ENCODE assay signal across 31 mouse cellular contexts in the genomic region with DNA sequence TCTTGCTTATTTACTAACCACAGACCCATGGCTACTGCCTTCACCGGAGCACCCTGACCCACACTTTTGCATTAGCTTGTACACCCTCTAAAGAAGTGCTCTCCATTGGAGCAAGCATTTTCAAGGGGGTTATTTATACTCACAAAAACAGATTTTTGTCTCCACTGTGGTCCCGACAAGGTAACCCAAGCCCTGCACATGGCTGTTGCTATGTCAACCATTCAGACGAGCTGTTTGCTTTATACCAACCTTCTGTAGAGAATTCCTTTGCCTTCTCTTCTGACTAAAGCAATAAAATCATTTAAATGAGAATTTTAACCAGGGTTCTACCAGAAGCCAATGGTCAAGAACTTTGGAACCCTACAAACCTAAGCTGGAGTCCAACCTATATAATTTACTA. TPM values are rescaled to one million over a fixed set of nuclear protein-coding genes. Genes with fewer than 3 reads are reported as not detected.
DNase-seq lines count a peak whose midpoint lies in the region; ATAC-seq and TF ChIP-seq lines count a peak whose summit lies in the region.
"Had no signal": no experiment of that assay in that cellular context is flagged by ENCODE, and none has a peak within 500 bp of the region (broad histone marks: within the 10 kb centered on the region; RNA-seq: fewer than 3 reads in every experiment).

No protein-coding gene starts in this region.

- no peaks in the 10 kb centered on the region for H3K36me3 ChIP-seq in forebrain, postnatal 0 days (ENCODE audit: insufficient read depth)
- no peaks in the 10 kb centered on the region for H3K36me3 ChIP-seq in forebrain, embryonic 12.5 days (replicated peaks)
- H3K36me3 ChIP-seq: embryonic facial prominence, embryonic 13.5 days; embryonic facial prominence, embryonic 15.5 days; forebrain, embryonic 10.5 days; forebrain, embryonic 15.5 days; G1E had no signal

- peaks cover 11% of the 10 kb centered on the region for H3K4me1 ChIP-seq in forebrain, postnatal 0 days (ENCODE audit: insufficient read depth)
- peaks cover 14% of the 10 kb centered on the region for H3K4me1 ChIP-seq in forebrain, embryonic 12.5 days

- peak; percentile 60 for ATAC-seq in forebrain, postnatal 0 days
- ATAC-seq in forebrain, embryonic 12.5 days (ENCODE audit: low FRiP score), result no peak
- ATAC-seq: activated CD4-positive, CD25-positive, alpha-beta regulatory T cell, adult 4 months; CD4-positive, CD25-positive, alpha-beta regulatory T cell, adult 4 months; forebrain, embryonic 13.5 days; forebrain, embryonic 15.5 days; Patski had no signal

- H3K9ac ChIP-seq in forebrain, postnatal 0 days, result no peak overlapping the region
- no peak overlapping the region for H3K9ac ChIP-seq in forebrain, embryonic 12.5 days
- H3K9ac ChIP-seq: embryonic facial prominence, embryonic 13.5 days; embryonic facial prominence, embryonic 15.5 days; forebrain, embryonic 13.5 days; forebrain, embryonic 15.5 days had no signal

- H3K27me3 ChIP-seq in forebrain, postnatal 0 days (ENCODE audit: insufficient read depth, low read length), result no peaks in the 10 kb centered on the region
- no peaks in the 10 kb centered on the region for H3K27me3 ChIP-seq in forebrain, embryonic 12.5 days
- H3K27me3 ChIP-seq: CH12.LX; embryonic facial prominence, embryonic 15.5 days; forebrain, embryonic 13.5 days; forebrain, embryonic 15.5 days; Patski had no signal

- no peak overlapping the region for H3K27ac ChIP-seq in forebrain, postnatal 0 days (ENCODE audit: low read depth, low read length)
- H3K27ac ChIP-seq in forebrain, embryonic 12.5 days, result no peak overlapping the region
- peak overlapping the region; percentile 65 for H3K27ac ChIP-seq in layer of hippocampus, adult 2 months
- H3K27ac ChIP-seq: embryonic facial prominence, embryonic 13.5 days; embryonic facial prominence, embryonic 15.5 days; forebrain, embryonic 10.5 days; forebrain, embryonic 13.5 days; forebrain, embryonic 15.5 days had no signal

- H3K4me2 ChIP-seq in forebrain, postnatal 0 days (ENCODE audit: low read depth), result no peak overlapping the region
- no peak overlapping the region for H3K4me2 ChIP-seq in forebrain, embryonic 12.5 days
- H3K4me2 ChIP-seq: embryonic facial prominence, embryonic 13.5 days; embryonic facial prominence, embryonic 15.5 days; forebrain, embryonic 13.5 days; forebrain, embryonic 15.5 days had no signal

- WGBS in forebrain, postnatal 0 days, result 56% methylated on average over 3 of the region's 3 CpGs
- 81% methylated on average over 3 of the region's 3 CpGs for WGBS in forebrain, embryonic 12.5 days

- H3K9me3 ChIP-seq in forebrain, postnatal 0 days (ENCODE audit: low read length), result no peaks in the 10 kb centered on the region
- peaks cover 3% of the 10 kb centered on the region; the same call in 1 of the 2 replicates for H3K9me3 ChIP-seq in forebrain, embryonic 12.5 days
- H3K9me3 ChIP-seq: embryonic facial prominence, embryonic 13.5 days; embryonic facial prominence, embryonic 15.5 days; forebrain, embryonic 13.5 days; forebrain, embryonic 15.5 days had no signal

- no peak overlapping the region for H3K4me3 ChIP-seq in forebrain, postnatal 0 days (ENCODE audit: low read depth, low read length)
- no peak overlapping the region for H3K4me3 ChIP-seq in forebrain, embryonic 12.5 days (replicated peaks)
- H3K4me3 ChIP-seq in layer of hippocampus, adult 2 months, result no peak overlapping the region
- H3K4me3 ChIP-seq: embryonic facial prominence, embryonic 13.5 days; embryonic facial prominence, embryonic 15.5 days; erythroblast, embryonic 14.5 days; forebrain, embryonic 10.5 days; forebrain, embryonic 13.5 days; forebrain, embryonic 15.5 days had no signal

- no peak for DNase-seq in forebrain, postnatal 0 days
- no peak for DNase-seq in layer of hippocampus, adult 2 months (ENCODE audit: low spot score in 2 of 2)
- no peak for DNase-seq in layer of hippocampus, postnatal 25 days (ENCODE audit: extremely low spot score in 1 of 2, low spot score in 1 of 2)
- peak; percentile 20 for DNase-seq in brain, adult 2 months (ENCODE audit: low read depth, low spot score)
- DNase-seq: adrenal gland, adult 8-10 months; adrenal gland, postnatal 14 days; adrenal gland, postnatal 36 days; B cell, adult 2 months; cerebellum, adult 11 months; cerebellum, adult 18-20 months; cerebellum, adult 8-10 months; cerebellum, adult 9-11 months; cerebellum, postnatal 14 days; cerebellum, postnatal 36 days; embryo, embryonic 11 days had no signal

- no peak for TF ChIP-seq CTCF in forebrain, postnatal 0 days (IDR thresholded peaks at IDR 0.05; ENCODE audit: low read depth)
- no peak for TF ChIP-seq CTCF in layer of hippocampus, adult 2 months (conservative IDR thresholded peaks at IDR 0.05)

RNA-seq across cellular contexts. Expression of gene Dclk1, which starts 18.3 kb away (rescaled TPM):
- total RNA-seq in forebrain, postnatal 0 days (2014; rRNA removed), result 311 and 347 TPM in 2 replicates
- 143 and 219 TPM in 2 replicates for polyA plus RNA-seq in forebrain, postnatal 0 days (2015; fragmentation: Nextera tagmentation; extraction: Ambion mirVana)
- 148 and 156 TPM in 2 replicates for polyA plus RNA-seq in forebrain, embryonic 12.5 days (2016; fragmentation: Nextera tagmentation; extraction: Ambion mirVana)
- 100 to 1,000 TPM; 569 to 585 TPM for total RNA-seq in layer of hippocampus, adult 2 months (2021)
- 100 to 1,000 TPM; 589 to 662 TPM for total RNA-seq in layer of hippocampus, postnatal 25 days (2021)
- total RNA-seq: CH12.LX; common myeloid progenitor, adult 5-6 weeks had no signal
- polyA plus RNA-seq: erythroblast, embryonic 14.5 days; G1E had no signal

RNA-seq across cellular contexts. Expression of gene Sohlh2, which starts 42.0 kb away (rescaled TPM):
- not detected in 2 replicates for total RNA-seq in forebrain, postnatal 0 days (2014; rRNA removed)
- not detected in 2 replicates for polyA plus RNA-seq in forebrain, postnatal 0 days (2015; fragmentation: Nextera tagmentation; extraction: Ambion mirVana)
- not detected in 2 replicates for polyA plus RNA-seq in forebrain, embryonic 12.5 days (2016; fragmentation: Nextera tagmentation; extraction: Ambion mirVana)
- not detected for total RNA-seq in layer of hippocampus, adult 2 months (2021)
- total RNA-seq in layer of hippocampus, postnatal 25 days (2021), result not detected
- total RNA-seq: adrenal gland, adult 18-20 months; adrenal gland, adult 8-10 months; adrenal gland, postnatal 14 days; adrenal gland, postnatal 36 days; CH12.LX; common myeloid progenitor, adult 5-6 weeks; G1E had no signal
- polyA plus RNA-seq: activated CD4-positive, CD25-positive, alpha-beta regulatory T cell, adult 4 months; brain, embryonic 14.5 days; CD4-positive, CD25-positive, alpha-beta regulatory T cell, adult 4 months; embryonic facial prominence, embryonic 11.5 days; embryonic facial prominence, embryonic 13.5 days; embryonic facial prominence, embryonic 15.5 days; erythroblast, embryonic 14.5 days; forebrain, embryonic 10.5 days; forebrain, embryonic 13.5 days; forebrain, embryonic 15.5 days; G1E; Patski had no signal
